Mouse (Mus musculus): ENCODE measurements around the gene Usp36. TPM values are rescaled to one million over a fixed set of nuclear protein-coding genes. Genes with fewer than 3 reads are reported as not detected.
A peak's percentile ranks its signal among the peaks of the same experiment; 100 is the strongest.
"Not testable (repeated sequence)": the region's sequence is repeated elsewhere in the genome, so short reads cannot be mapped to it uniquely, and the experiment has no call there.

Gene Usp36
- 10 to 100 TPM; 14.8 to 16.6 TPM for total RNA-seq (2021)
- long read RNA-seq, experiment 1, partial matches to known transcripts, result 4 of 7 reads
- long read RNA-seq, experiment 1, other reads (novel, unspliced or antisense), result 3 of 7 reads
- long read RNA-seq, experiment 2, full-length matches to known transcripts, result 4 of 8 reads
- long read RNA-seq, experiment 2, partial matches to known transcripts, result 0 of 8 reads
- long read RNA-seq, experiment 2, other reads (novel, unspliced or antisense), result 4 of 8 reads

DNA sequence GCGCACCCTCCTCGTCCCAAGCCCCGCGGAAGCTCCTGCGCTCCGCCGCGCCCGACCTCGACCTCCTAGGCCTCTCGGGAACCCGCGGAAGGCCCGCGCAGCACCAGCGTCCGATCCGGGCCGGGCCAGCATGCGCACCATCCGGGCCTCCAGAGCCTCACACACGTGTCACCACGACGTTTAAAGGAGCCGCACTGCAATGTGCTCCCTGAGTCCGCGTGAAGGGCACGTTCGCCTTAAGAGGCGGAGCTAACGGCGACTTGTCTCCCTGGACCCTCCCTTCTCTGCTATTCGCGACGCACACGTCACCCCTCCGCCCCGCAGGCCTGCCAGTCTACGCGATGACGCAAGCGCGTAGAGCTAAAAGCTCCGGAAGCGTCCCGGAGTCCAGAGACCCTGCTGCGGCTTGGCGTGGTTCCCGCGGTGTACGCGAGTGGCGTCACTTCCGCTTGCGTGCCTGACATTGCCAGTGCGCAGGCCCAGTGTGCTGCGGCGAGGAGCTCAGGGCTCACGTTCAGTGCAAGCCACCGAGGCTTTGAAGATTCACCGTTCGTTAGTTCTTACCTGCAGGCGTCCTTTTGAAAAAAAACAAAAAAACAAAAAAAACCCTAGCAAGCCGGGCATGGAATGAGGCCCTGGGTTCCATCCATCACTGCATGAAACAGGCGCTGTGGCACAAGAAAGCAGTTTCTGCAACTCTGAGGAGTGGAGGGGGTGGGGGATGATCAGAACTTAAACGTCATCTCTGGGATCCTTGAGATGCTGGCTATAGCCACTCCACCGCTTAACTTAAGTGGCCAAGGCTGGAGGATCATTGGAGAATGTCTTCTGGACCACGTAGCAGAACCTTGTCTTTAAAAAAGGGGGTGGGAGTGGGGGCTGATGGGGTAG, at the start of gene Usp36:
TSS of gene Usp36 (minus strand) at position 246 of the 891 bp plus-strand sequence.
- DNase-seq (ENCODE audit: low spot score in 2 of 2), result peak; percentile 100

DNA sequence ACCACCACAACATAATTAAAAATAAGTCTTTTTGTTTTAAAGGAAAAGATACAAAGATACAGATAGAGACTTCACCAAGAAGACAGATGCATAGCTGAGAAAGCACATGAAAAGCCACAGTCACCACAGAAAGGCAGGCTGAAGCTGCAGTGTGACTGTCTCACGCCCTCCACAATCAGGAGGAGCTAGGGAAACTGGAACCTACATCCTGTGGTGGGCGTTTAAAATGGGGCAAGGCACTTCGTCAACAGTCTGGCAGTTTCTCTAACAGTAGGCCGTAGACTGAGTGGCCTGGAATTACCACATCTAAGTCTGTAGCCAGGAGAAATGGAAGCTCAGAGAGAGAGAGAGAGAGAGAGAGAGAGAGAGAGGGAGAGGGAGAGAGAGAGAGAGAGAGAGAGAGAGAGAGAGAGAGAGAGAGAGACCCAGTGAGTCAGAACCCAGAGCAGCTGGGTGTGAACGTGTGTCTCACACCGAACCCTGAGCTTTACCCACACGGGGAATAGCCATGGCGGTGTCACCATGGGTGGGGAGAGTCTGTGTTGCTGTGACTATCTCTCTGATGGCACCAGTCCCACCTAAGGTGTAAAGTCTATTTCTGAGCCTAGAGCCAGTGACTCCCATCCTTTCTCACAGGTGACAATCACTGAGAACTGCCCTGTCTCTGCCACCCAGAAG, 47.6 kb upstream of the Usp36 start:
- no peak for DNase-seq (ENCODE audit: low spot score in 2 of 2)

DNA sequence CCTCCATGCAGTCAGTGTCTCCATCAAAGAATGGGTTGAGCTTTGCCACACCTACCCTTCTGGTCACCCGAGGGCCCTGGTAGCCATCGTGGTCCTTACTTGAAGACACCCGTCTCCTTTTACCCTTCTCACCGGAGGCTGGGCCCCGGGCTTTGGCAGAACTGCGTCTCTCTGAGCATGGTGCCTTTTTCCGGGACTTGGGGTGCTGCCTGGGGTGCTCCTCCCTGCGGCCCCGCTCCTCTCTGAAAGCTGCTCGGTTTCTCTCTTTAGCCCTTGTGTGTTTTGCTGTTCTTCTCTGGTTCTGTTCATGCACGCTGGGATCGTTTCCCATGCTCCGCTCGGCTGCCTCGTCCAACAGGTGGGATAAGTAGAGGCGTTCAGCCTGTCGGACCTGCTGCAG, 43.4 kb upstream of the Usp36 start:
- DNase-seq (ENCODE audit: low spot score in 2 of 2), result no peak

DNA sequence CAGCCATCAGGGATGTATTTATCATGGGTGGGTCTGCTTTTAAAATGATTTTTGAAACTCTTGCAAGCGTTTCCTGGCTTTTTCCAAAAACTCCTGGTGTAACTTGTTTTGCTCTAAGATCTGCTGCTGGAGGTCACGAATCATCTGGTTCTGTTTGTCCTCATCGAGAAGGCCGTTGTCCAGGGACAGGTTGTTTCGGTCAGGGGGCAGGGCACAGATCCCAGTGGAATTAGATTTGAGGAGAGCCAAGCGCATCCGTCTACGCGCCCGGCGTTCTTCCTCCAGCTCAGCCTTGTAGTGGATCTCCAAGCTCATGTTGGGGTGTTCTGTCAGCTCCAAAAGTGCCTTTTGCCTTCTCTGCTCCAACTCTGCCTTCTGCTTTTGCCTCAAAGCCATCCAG, 42.3 kb upstream of the Usp36 start:
- DNase-seq (ENCODE audit: low spot score in 2 of 2), result no peak

DNA sequence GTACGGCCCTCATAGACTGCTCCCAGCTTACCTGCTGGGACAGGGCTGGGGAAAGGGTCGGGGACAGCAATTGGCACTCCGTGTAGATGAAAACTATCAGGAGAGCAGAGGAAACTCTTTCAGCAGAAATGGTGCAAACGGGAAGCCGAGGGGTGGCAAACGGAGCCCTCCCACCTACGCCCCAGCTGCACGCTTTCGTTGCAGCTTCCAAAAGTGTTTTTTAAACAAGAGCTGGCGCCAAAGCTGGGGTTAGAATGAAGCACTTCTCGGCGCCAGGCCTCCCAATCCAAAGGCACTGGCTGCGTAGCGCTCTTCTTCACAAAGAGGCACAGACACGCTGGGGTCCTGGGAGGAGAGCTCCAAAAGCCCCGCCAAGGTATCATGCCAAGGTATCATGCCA, 40.7 kb upstream of the Usp36 start:
- no peak for DNase-seq (ENCODE audit: low spot score in 2 of 2)

DNA sequence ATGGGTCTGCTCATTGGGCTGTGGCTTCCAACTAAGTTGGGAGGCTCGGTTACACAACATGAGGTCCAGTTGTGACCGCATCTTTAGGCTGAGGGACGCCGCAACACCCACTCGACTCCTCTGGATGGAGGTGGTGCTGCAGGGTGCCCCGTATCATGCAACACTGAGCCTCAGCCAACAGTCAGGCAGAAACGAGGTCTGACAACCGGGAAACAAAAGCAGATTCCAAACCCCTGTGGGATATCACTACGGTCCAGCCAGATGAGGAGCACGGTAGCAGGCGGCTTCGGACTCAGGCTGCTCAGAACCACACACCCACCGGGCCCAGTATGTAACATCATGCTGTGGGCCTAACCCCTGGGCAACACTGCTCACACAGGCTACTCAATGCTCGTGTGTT, 40.3 kb upstream of the Usp36 start:
- no peak for DNase-seq (ENCODE audit: low spot score in 2 of 2)

DNA sequence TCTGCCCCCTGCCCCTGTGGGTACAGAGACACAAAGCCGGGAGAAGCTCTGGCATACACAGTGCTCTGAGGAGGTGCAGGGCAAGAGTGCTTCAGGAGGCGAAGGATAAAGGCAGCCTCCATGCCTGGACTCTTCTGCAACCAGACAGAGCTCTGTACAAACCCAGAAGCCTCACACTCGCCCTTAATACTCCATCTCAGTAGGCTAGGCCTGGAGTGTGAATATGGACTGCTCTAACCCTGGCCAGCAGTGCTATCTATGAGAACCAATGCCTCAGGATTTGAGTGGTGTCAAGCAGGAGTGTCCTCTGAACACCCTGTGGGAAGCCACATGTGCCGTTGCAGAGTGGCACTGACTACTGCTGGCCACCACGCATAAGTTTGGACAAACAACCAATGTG, 38.9 kb upstream of the Usp36 start:
- DNase-seq (ENCODE audit: low spot score in 2 of 2), result no peak

DNA sequence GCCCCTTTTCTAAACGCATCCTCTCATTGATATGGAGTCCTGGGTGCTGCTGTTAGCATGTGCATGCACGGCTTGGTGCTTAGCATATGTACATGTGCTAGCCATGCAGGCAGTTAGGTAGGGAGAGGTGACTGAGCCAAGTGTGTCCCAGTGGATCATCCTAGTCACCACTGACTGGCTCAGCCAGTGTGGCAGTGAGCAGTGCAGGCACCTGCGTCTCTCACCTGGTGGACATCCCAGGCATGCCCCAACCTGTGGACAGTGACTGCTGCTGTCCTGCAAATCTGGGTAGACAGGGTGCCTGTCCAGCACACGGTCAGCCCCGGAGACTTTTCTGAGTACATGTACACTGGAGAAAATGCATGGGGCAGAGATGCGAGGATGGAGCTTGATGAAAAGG, 38.5 kb upstream of the Usp36 start:
- no peak for DNase-seq (ENCODE audit: low spot score in 2 of 2)

DNA sequence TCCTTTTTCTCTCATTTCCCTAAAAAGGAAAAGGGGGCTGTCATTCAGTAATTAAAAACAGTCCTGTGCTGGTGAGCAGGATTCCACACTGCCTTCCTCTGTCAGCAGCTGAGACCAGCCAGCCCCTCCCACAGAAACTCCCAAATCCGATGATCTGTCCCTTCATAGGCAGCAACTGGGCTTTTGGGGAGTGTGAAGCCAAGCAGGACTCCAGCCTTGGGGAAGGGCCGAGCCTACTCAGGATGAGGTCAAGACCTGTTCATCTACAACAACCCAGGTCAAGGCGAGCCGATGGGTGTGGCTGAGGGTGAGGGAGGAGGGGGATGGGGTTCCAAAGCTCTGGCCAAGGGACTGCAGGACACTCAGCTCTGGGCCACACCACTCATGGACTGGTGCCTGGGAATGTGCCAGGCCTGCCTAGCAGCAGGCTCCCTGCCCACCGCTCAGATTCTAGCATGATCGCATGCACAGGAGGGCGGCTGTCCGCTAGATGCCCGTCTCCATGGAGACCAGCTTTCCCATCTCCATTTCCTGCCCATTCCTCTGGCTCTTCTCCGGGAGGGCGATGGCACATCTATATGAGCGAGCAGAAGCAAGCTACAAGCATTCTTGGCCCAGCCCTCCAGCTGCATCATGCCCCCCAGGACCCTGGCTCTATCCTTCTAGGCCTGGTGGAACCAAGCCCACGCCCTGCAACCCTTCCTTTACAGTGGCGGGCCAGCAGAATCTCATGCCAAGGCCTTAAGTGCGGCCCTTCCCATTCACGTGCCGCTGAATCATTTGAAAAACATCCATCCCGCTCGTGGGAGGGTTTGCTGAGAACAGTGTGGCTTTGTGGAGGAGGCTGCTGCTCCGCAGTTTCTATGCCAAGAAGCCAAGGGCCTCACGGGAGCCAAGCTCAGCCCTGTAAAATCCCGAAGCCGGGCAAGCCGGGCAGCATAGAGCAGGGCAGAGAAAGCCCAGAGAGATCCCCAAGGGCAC, 37.2 kb upstream of the Usp36 start:
- DNase-seq (ENCODE audit: low spot score in 2 of 2), result peak; percentile 41 to 79

DNA sequence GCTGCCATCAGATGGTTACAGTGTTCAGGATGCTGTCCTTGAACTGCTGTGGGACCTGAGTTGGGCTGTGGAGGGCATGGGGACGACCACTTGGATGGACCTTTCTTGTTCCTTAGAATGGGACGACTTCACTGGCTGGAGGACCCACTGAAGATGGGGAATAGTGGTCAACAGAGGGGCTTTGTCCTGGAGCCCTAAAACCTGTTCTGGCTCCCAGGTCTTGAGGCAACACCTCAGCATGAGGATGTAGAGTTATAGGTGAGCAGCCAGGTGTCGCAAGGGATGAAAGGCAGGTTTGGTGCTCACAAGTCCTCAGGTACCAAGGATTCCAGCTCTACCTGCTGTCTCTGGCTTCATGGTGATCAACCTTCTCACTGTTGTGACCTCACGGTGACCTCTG, 36.4 kb upstream of the Usp36 start:
- DNase-seq (ENCODE audit: low spot score in 2 of 2), result no peak

DNA sequence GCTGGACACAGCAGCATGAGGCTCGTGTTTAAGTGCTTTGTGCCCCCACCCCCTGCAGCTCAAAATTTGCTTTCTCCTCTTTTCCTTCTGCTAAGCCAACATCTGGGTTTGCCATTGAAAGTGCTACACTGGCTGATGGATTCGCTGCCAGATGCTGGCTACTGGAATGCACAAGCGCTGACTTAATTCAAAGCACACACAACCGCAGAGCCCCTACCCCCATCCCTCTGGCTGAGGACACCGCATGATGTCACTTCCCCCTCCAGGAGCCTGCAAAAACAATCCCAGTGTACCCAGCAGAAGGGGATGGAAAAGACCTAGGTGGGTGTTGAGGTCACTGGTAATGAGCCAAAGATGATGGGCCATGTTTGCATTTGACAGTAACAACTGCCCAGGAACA, 34.5 kb upstream of the Usp36 start:
- DNase-seq (ENCODE audit: low spot score in 2 of 2), result peak; percentile 44 to 48

DNA sequence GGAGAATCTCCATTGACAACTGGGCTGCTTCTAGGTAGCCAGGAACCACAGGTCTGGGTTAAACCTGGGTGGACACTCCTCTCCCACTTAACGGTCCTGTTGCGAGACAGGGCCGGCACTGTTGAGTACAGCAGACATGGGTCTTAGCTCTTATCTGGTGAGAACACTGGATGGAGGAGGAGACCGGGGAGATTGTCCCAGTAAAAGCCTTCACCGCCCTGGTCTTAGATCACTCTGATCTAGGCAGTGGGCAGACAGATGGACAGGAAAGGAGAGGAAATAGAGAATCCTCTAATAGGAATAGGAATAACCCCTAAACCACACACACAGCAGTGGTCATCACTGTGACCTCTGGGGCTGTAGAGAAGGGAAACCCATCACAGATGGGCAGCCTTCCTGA, 33.9 kb upstream of the Usp36 start:
- DNase-seq (ENCODE audit: low spot score in 2 of 2), result no peak

DNA sequence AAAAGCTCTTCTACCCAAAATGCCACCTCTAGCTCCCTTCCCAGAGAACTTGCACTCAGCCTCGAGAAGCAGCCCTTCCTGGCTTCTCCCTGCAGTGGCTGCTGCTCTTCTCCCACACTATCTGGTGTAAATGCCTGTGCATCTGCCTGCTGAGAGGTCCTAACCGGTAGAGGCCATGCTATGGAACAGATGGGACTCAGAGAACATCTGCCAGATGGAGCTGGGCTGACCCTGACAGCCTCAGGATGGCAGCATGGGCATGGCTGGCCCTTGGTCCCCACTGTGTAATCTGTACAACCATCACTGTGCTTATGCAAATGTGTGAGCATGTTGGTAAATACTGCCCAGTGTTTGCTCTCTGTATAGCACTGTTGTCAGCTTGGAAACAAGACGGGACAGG, 32.6 kb upstream of the Usp36 start:
- no peak for DNase-seq (ENCODE audit: low spot score in 2 of 2)

DNA sequence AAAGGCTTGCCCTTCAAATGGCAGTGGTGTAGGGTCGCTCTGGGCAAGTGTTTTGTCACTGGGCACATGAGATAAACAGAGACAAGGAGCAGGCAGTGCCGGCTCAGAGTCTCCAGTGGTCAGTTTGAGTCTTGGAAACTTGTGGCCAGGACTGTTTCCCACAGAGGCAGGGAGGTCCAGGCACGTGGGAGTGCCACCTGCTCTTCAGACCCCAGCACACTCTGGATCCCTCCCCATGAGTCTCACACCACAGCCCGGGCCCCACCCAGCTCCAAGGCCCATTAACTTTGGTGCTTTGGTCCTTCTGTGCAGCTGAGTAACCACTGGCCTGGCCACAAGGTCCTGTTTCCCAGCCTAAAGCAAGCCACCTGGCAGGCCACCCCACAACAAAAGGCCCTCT, 31.9 kb upstream of the Usp36 start:
- peak in 1 of 2 experiments; percentile 7 for DNase-seq (ENCODE audit: low spot score in 2 of 2)

DNA sequence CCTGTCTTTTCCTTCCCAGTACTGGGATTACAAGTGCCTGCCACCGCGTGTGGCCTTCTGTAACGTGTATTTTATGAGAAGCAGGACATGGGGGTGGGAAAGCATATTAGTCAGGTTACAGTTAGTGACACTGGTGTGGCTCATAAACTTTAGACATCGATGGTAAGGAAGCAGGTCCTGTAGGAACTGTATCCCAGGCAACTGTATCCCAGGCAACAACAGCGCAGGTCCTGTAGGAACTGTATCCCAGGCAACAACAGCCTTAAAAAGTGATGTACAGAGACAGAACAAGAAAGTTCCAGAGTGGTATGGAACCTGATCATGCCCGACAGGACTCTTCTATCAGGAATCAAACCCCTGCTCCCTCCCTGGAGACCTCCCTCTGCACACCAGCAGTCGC, 31.5 kb upstream of the Usp36 start:
- no peak for DNase-seq (ENCODE audit: low spot score in 2 of 2)

DNA sequence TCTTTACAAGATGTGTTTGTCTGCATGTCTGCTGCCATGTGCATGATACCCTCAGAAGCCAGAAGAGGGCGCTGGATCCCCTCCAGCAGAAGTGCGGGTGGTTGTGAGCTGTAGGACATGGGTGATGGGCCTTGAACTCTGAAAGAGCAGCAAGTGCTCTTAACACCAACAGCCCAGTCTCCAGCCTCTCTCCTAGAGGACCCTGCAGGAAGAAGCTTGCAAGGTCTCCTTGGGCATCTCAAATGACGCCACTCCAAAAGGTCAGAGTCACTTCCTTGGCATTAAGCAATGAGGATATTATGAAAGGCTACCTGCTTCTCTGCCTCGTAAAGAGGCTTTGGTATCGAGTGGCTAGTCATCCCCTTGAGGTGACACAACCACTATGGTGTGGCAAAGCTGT, 28.6 kb upstream of the Usp36 start:
- peak in 1 of 2 experiments; percentile 59 for DNase-seq (ENCODE audit: low spot score in 2 of 2)

DNA sequence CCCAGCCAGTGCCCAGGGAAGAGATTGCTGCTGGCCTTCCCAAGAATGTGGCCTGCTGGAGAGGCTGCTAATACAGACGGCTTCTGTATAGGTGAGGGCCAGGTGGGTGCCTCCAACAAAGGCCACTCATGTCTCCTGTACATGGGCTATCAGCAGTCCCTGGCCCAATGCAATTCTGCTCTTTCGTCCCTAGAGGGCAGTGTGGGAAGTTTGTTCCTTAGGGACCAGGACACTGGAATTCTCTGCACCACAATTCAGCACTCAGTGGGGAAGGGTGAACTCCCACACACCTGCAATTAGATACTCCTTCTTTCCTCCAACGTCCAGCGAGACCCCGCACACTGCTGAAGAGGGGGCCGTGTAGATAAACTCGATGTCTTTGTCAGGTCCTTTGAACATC, 27.1 kb upstream of the Usp36 start:
- DNase-seq (ENCODE audit: low spot score in 2 of 2), result no peak

DNA sequence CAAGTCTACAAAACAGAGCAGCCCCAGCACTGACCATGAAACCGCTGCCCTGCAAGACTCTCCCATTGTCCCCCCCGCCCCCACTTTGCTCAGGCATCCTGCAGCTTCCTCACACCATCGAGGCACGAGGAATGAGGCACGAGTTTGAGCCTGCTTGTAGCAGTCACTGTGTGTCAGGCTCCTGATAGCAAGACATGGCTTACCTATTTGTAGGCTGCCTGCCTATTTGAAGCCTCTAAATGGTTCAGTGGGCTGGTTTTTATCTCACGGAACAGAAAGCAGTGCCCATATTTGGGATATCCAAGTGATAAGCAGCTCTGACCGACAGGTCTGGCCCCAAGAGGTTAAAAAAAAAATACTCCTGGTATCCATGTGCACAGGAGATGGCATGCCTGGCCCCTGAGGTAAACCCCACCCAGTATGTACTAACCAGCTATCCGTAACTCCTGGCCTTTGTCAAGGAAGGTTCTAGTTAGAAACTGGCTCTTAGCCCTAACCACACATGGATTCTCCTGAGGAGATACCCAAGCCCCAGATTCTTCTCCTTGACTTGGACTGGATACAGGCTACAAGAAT, 26.3 kb upstream of the Usp36 start:
- DNase-seq (ENCODE audit: low spot score in 2 of 2), result no peak

DNA sequence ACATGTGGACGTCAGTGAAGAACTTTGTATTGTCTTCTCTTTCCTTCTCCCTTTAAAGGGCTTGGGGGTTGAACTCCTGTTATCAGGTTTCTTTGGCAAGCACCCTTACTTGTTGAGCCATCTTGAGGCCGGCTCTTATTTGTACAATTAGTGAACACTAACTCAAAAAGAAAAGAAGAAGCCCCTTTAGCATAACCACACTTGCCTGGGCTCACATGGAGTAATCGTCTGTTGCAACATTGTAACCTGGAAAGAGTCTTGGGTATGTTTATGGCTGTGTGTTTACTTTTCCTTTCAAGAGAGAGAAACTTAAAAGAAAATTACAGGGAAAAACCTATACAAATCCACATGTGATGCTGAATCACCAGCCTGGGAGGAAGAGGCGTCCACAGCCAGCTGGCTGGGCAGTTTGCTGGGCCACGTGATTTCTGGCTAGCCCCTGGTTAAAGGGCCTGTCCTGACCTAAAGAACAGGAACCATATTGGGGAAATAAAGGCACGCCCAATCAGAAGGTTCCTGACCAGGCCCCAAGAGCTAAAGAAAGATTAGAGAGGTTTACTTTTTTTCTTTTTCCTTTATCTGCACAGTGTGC, 22.2 kb upstream of the Usp36 start:
- DNase-seq (ENCODE audit: low spot score in 2 of 2), result no peak

DNA sequence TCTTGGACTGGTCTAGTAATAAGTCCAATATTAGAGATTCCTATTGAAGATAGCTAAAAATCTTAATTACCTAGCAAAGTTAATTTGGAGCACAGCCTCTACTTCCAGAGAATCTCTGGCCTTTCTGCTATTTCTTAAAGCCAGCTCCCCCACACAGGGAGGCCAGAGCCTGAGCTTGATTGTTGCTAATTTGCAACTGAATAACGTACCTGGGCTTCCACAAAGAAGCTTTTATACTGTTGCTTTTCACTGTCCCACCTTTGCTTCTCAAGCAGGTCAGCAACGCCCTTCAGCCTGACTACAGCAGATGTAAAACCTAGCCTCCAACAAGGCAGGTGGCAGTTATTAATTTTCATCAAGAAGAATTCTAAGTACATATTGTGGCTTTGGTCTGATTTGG, 17.9 kb upstream of the Usp36 start:
- not testable (repeated sequence) for DNase-seq (ENCODE audit: low spot score in 2 of 2)
